Mouse (Mus musculus) spleen, adult 18-20 months (tissue): ENCODE data around the gene Itgam.
A peak's percentile ranks its signal among the peaks of the same experiment; 100 is the strongest.
"Not testable (repeated sequence)": the region's sequence is repeated elsewhere in the genome, so short reads cannot be mapped to it uniquely, and the experiment has no call there.

Experiments used
- DNase-seq, 2 experiments: peaks; one replicate each; pipeline ENCODE4 v3.0.0; 2022; ENCODE audit warnings: mixed read lengths in 2 of 2

Gene Itgam

GRCm38 (mm10) chr7:128062456-128062855, at the start of gene Itgam, which contains the start of gene Gm49368:
Gene Itgam (plus strand): TSS chr7:128062640.
Gene Gm49368 (plus strand): TSS chr7:128062683.
- no peak for DNase-seq

GRCm38 (mm10) chr7:128013116-128013515, 49.3 kb upstream of the Itgam start:
- DNase-seq: no peak

GRCm38 (mm10) chr7:128016134-128016533, 46.3 kb upstream of the Itgam start:
- DNase-seq: not testable (repeated sequence)

GRCm38 (mm10) chr7:128016650-128017049, 45.8 kb upstream of the Itgam start:
- no peak for DNase-seq

GRCm38 (mm10) chr7:128018275-128018674, 44.2 kb upstream of the Itgam start:
- no peak for DNase-seq

- DNase-seq: no peak
Measured at GRCm38 (mm10) chr7:128019187-128019586, 43.3 kb upstream of the Itgam start.

- no peak for DNase-seq
Measured at GRCm38 (mm10) chr7:128022974-128023373, 39.5 kb upstream of the Itgam start.

- no peak for DNase-seq
Measured at GRCm38 (mm10) chr7:128023565-128023964, 38.9 kb upstream of the Itgam start.

- DNase-seq: no peak
Measured at GRCm38 (mm10) chr7:128024364-128024763, 38.1 kb upstream of the Itgam start.

GRCm38 (mm10) chr7:128024932-128025331, 37.5 kb upstream of the Itgam start:
- DNase-seq: no peak

- DNase-seq: no peak
Measured at GRCm38 (mm10) chr7:128025381-128025780, 37.1 kb upstream of the Itgam start.

- no peak for DNase-seq
Measured at GRCm38 (mm10) chr7:128031403-128031976, 30.9 kb upstream of the Itgam start.

- no peak for DNase-seq
Measured at GRCm38 (mm10) chr7:128032290-128032988, 30.0 kb upstream of the Itgam start.

- DNase-seq: no peak
Measured at GRCm38 (mm10) chr7:128032989-128033293, 29.5 kb upstream of the Itgam start.

- no peak for DNase-seq
Measured at GRCm38 (mm10) chr7:128033616-128034015, 28.8 kb upstream of the Itgam start.

- DNase-seq: not testable (repeated sequence)
Measured at GRCm38 (mm10) chr7:128042161-128042820, 20.1 kb upstream of the Itgam start.

- no peak for DNase-seq
Measured at GRCm38 (mm10) chr7:128044142-128044785, 18.2 kb upstream of the Itgam start.

- no peak for DNase-seq
Measured at GRCm38 (mm10) chr7:128045640-128046039, 16.8 kb upstream of the Itgam start.

- peak in 1 of 2 experiments; percentile 36 for DNase-seq
Measured at GRCm38 (mm10) chr7:128048819-128049218, 13.6 kb upstream of the Itgam start.

- DNase-seq: no peak
Measured at GRCm38 (mm10) chr7:128049254-128049653, 13.2 kb upstream of the Itgam start.

- peak in 1 of 2 experiments; percentile 19 for DNase-seq
Measured at GRCm38 (mm10) chr7:128050739-128051138, 11.7 kb upstream of the Itgam start.

GRCm38 (mm10) chr7:128053061-128053460, 9.4 kb upstream of the Itgam start:
- no peak for DNase-seq

- no peak for DNase-seq
Measured at GRCm38 (mm10) chr7:128056917-128057444, 5.5 kb upstream of the Itgam start.
